Mouse (Mus musculus) kidney, adult 2 months (tissue): Measurements from ENCODE around the gene Rpusd1. TPM values are rescaled to one million over a fixed set of nuclear protein-coding genes. Genes with fewer than 3 reads are reported as not detected.

Experiments used
- DNase-seq: peaks from one replicate; pipeline ENCODE4 v3.0.0; 2021
- H3K27ac ChIP-seq: fragments of 200-500 bp; 2 replicates; pipeline ENCODE4 v1.5.1; 2012; ENCODE audit warnings: low read depth, low read length, control low read depth, inconsistent platforms; ENCODE audit not compliant: insufficient read depth
- H3K27me3 ChIP-seq: fragments of 200-500 bp; replicated peaks from 2 replicates; pipeline ENCODE4 v1.6.1; 2012; ENCODE audit warnings: mild to moderate bottlenecking, moderate library complexity, low read length, inconsistent platforms; ENCODE audit not compliant: control insufficient read depth, insufficient read depth
- H3K36me3 ChIP-seq: fragments of 200-500 bp; 2 replicates; pipeline ENCODE4 v1.6.1; 2012; ENCODE audit warnings: mild to moderate bottlenecking, moderate library complexity, low read length, inconsistent platforms; ENCODE audit not compliant: control insufficient read depth, insufficient read depth
- H3K4me1 ChIP-seq: fragments of 200-500 bp; 2 replicates; pipeline ENCODE4 v1.6.1; 2011; ENCODE audit warnings: low read length; ENCODE audit not compliant: control insufficient read depth, insufficient read depth
- H3K4me3 ChIP-seq: fragments of 200-500 bp; 2 replicates; pipeline ENCODE4 v1.5.1; 2011; ENCODE audit warnings: mild to moderate bottlenecking, low read depth, low read length, control low read depth; ENCODE audit not compliant: insufficient read depth
- CTCF ChIP-seq: fragments of 200-500 bp; conservative IDR thresholded peaks from 2 replicates; pipeline ENCODE4 v1.5.1; 2011; ENCODE audit warnings: low read depth, mild to moderate bottlenecking, control low read depth, low read length, moderate library complexity, mixed read lengths; ENCODE audit not compliant: insufficient read depth, insufficient read length
- POLR2A ChIP-seq: fragments of 200-500 bp; IDR thresholded peaks from one replicate; pipeline ENCODE4 v1.6.1; 2011; ENCODE audit warnings: low read depth, low read length, control low read depth
- WGBS: fragments of 180-500 bp; shearing (Covaris S2); methylation state at CpG from one replicate; pipeline ENCODE4 v1.1.7; 2018; 5-methylcytosine and 5-hydroxymethylcytosine counted together
- polyA plus RNA-seq: library from polyadenylated mRNA; depleted of rRNA; stranded (reverse); fragments of >200 nt; gene quantifications from 2 replicates; pipeline ENCODE4 v1.2.3, GENCODE M21; 2012; rRNA removed

The Rpusd1 gene
- 20.7 and 26.4 TPM in 2 replicates for polyA plus RNA-seq

DNA sequence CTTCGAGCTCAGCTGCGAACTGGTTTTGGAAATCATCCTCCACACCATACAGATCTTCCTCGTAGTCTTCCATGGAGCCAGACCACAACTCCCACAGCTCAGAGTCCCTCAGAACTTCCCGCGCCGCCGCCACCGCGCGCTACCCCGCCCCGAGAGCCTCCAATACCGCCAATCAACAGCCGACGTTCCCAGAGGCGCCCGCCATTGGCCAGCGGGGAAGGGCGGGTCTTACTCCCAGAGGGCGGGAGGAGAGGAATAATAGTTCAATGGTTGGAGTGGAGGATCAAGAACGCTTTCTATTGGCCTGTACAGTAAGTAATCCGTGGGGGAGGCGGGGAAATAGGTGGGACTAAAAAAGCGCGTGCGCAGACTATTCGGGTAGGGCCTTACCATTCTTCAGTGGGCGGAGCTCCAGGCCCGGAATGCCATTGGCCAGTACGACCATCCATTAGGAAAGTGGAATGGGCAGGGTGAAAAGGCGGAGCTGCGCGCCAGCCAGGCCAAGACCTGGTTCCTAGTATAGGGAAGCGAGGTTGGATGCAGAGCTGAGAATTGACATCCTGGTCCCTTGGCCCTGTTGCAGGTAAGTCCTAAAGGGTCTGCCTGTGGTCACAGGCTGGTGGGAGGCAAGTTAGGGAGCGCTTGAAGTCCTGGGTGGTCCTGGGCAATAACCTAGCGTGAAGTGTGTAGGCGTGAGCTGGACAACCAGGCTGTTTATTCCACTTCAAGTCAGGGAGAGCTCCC is at the start of gene Rpusd1, which contains the start of gene Chtf18:
Gene Rpusd1 (plus strand): TSS at position 406 of the 744 bp plus-strand sequence.
Gene Chtf18 (minus strand): TSS at position 155 of the 744 bp plus-strand sequence.
- Histone ChIP-seq H3K4me3 (peak within 1 kb of the TSS; percentile 55), H3K4me1 (peaks cover 4% of the 10 kb centered on the region; the same call in 1 of the 2 replicates), H3K27ac (no peak within 1 kb of the TSS), H3K36me3 (no peaks in the 10 kb centered on the region), H3K27me3 (no peaks in the 10 kb centered on the region)
- TF ChIP-seq POLR2A (peak; percentile 40), CTCF (no peak)
- DNase-seq, result peak; percentile 100
- WGBS, result under 1% methylated on average over 37 of the region's 37 CpGs

DNA sequence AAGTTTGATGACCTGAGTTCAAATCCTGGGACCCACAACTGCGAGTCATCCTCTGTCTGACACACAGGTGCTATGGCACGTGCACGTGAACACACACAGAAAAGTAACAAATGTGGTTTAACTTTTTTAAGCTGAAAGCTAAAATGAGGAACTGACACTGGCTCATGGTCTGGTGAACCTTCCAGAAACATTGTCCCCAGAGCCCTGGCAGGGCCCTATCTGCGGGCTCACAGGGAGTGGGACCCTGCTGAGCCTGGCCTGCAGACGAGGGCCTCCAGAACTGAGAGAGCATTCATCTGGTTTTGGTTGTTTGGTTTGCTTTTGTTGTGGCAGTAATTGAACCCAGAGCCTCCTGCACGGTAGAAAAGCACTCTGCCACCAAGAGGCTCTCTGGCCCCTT is 49.5 kb upstream of the Rpusd1 start:
- Histone ChIP-seq H3K4me1 (no peaks in the 10 kb centered on the region), H3K27ac (no peak overlapping the region), H3K27me3 (no peaks in the 10 kb centered on the region), H3K36me3 (no peaks in the 10 kb centered on the region), H3K4me3 (no peak overlapping the region)
- no peak for DNase-seq
- WGBS, result 75% methylated on average over 6 of the region's 6 CpGs
- TF ChIP-seq POLR2A, result no peak

DNA sequence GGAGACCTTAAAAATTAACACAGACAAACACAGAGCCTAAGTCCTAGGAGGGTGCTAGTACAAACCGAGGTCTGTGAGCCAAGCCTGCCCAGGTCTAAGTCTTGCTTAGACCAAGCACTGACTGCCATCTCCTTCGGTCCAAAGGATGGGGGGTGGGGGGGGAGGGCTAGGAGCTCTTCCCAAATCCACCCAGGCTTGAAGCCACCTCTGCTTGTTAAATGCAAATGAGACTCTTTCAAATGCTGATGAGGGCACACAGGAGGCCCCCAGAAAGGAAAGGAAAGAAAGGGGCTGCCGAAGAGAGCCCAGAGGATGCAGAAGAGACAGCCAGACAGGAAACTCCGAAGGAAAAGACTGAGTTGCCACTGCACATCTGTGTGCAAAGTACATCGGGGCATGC is 47.7 kb upstream of the Rpusd1 start:
- Histone ChIP-seq H3K36me3 (no peaks in the 10 kb centered on the region), H3K27ac (no peak overlapping the region), H3K4me1 (no peaks in the 10 kb centered on the region), H3K4me3 (no peak overlapping the region), H3K27me3 (no peaks in the 10 kb centered on the region)
- TF ChIP-seq POLR2A (no peak), CTCF (no peak)
- WGBS, result 12% methylated on average over 5 of the region's 5 CpGs
- DNase-seq, result no peak

DNA sequence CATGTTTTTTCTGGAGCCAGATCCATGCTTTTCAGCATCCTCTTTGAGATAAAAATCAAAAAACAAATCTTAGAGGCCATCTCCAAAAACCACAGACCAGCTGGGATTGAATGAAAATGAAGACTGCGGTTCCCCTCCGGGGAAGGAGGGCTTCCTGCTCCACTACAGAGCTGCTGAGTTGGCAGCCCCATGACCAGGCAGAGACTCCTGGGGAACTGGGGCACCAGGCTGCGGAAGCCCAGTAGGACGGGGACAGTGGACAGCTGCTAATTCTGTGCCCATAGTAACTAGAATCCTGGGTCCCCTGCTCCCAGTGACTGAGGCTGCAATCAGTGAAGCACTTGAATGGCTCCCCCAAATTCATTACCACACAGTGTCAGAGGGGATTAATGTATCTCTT is 45.8 kb upstream of the Rpusd1 start:
- Histone ChIP-seq H3K27ac (no peak overlapping the region), H3K4me1 (no peaks in the 10 kb centered on the region), H3K27me3 (no peaks in the 10 kb centered on the region), H3K36me3 (no peaks in the 10 kb centered on the region), H3K4me3 (no peak overlapping the region)
- no peak for DNase-seq
- TF ChIP-seq CTCF, result no peak
- no peak for TF ChIP-seq POLR2A
- WGBS, result 66% methylated on average over 4 of the region's 4 CpGs

DNA sequence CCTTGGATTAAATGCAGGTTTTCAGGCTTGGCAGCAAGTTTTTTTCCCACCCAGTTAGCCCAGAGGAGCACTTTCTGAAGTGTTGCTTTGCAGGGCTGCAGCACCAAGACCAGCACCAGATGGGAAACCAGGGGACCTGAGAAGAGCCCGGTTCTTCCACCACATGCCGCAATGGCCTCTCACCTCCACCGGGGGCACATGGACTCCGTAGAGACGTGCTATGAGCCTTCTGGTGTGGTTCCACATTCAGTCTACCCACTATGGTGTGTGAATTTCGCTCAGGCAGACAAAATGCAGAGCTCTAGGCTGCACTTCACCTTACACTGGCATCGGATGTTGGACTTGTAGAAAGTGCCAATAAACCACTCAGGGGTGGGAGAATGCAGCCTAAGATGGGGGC is 41.1 kb upstream of the Rpusd1 start:
- no peak overlapping the region for H3K27ac ChIP-seq
- TF ChIP-seq POLR2A (no peak), CTCF (no peak; the same call in 1 of the 2 replicates)
- DNase-seq, result no peak
- no peaks in the 10 kb centered on the region for H3K27me3 ChIP-seq
- no peak overlapping the region for H3K4me3 ChIP-seq
- no peaks in the 10 kb centered on the region for H3K4me1 ChIP-seq
- no peaks in the 10 kb centered on the region for H3K36me3 ChIP-seq
- 38% methylated on average over 7 of the region's 7 CpGs for WGBS

DNA sequence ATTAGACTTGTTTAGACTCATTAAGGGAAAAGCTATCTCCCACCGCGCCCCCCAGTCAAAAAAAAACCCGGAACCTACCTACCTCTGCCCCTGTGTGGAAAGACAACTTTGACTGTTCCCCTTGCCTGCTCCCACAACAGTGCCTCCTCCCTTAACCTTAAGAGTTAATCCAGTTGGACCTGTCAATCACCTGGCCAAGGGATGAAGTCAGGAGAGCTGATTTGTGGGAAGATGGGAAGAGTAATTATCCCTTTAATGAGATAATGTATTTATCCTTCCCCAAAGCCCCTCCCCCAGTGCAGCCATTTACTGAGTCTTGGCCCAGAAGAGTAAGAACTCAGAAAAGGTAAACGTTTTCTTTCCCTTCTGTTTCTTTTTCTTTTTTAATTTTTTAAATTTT is 38.5 kb upstream of the Rpusd1 start:
- DNase-seq, result no peak
- 75% methylated on average over 4 of the region's 4 CpGs for WGBS

DNA sequence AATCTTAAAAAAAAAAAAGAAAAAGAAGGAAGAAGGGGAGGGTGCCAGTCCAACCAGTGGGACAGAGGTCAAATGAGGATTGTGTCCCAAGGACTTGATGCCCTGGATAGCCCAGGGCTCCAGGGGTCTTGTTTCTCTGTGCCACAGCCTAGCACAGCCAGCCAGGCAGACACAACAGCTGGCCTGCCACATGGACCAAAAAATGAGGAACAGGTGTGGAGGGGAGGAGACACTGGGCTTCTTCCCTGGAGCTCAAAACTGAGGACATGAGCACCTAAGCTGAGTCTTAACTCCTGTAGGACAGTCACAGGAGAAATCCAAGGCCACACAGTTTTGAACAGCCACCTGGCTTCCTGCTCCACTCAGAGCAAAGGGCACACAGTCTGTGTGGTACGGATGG is 31.2 kb upstream of the Rpusd1 start:
- Histone ChIP-seq H3K4me3 (no peak overlapping the region), H3K4me1 (no peaks in the 10 kb centered on the region), H3K27me3 (no peaks in the 10 kb centered on the region), H3K36me3 (no peaks in the 10 kb centered on the region), H3K27ac (no peak overlapping the region)
- TF ChIP-seq POLR2A (no peak), CTCF (no peak)
- no peak for DNase-seq
- 37% methylated on average over 1 of the region's 1 CpGs for WGBS

More for the DNA sequence above, 38.5 kb upstream of the Rpusd1 start:
- Histone ChIP-seq H3K27ac (no peak overlapping the region), H3K4me1 (no peaks in the 10 kb centered on the region), H3K36me3 (no peaks in the 10 kb centered on the region), H3K27me3 (no peaks in the 10 kb centered on the region), H3K4me3 (no peak overlapping the region)
- TF ChIP-seq CTCF (no peak), POLR2A (no peak)
